Comparison of ENCODE assay signal across 8 mouse cellular contexts in the genomic region with DNA sequence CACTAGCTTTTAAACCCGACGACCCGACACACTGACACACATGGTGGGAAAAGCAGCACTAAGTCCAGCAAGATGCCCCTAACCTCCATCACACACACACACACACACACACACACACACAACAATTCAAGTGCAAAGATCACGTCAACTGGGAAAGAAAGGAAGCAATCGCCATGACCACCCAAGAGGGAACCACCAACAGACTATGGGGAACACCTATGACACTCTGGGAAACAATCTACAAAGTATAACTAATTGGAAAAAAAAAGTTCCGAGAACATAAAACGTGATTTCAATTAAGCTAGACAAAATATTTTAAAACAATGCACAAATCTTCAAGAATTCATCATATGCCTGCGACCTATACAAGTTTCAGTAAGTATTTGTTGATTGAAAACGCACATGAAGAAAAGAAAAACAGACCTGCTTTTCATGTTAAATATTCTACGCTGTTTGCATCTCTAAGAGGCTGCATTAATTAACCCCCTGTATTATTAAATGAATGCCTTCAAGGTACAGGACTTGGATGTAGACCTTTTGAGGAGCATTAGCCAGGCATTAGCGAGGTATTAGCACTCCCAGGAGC. TPM values are rescaled to one million over a fixed set of nuclear protein-coding genes. Genes with fewer than 3 reads are reported as not detected.
DNase-seq lines count a peak whose midpoint lies in the region; ATAC-seq and TF ChIP-seq lines count a peak whose summit lies in the region.

No protein-coding gene starts in this region.

- no peak for DNase-seq in heart, postnatal 25 days (ENCODE audit: low spot score)
- DNase-seq in midbrain, embryonic 14.5 days, result no peak
- DNase-seq in layer of hippocampus, adult 18-20 months (ENCODE audit: low spot score in 2 of 2), result no peak
- no peak for DNase-seq in thymus, postnatal 14 days

- no peak overlapping the region for H3K27ac ChIP-seq in heart, embryonic 14.5 days (replicated peaks in 1 of 2; ENCODE audit: control insufficient read depth in 1 of 2, insufficient read depth in 1 of 2, low read depth in 2 of 2, low read length in 2 of 2)
- H3K27ac ChIP-seq in bone marrow macrophage, adult 2 months (ENCODE audit: insufficient read depth, low read depth, low read length), result no peak overlapping the region
- H3K27ac ChIP-seq in hindbrain, embryonic 13.5 days, result no peak overlapping the region
- no peak overlapping the region for H3K27ac ChIP-seq in midbrain, embryonic 14.5 days (replicated peaks; ENCODE audit: low read depth, low read length)

- no peaks in the 10 kb centered on the region for H3K9me3 ChIP-seq in heart, embryonic 14.5 days (ENCODE audit: control insufficient read depth, low read length)
- H3K9me3 ChIP-seq in hindbrain, embryonic 13.5 days, result no peaks in the 10 kb centered on the region
- no peaks in the 10 kb centered on the region for H3K9me3 ChIP-seq in midbrain, embryonic 14.5 days (ENCODE audit: control insufficient read depth, low read length)

- peaks cover 18% of the 10 kb centered on the region for H3K27me3 ChIP-seq in heart, embryonic 14.5 days (ENCODE audit: control insufficient read depth, insufficient read depth, low read length)
- 0 out of 2 replicates have a peak, but pooled peaks cover 11% of the 10 kb centered on the region for H3K27me3 ChIP-seq in hindbrain, embryonic 13.5 days
- no peaks in the 10 kb centered on the region for H3K27me3 ChIP-seq in midbrain, embryonic 14.5 days (ENCODE audit: control insufficient read depth, insufficient read depth, low read length)

- TF ChIP-seq POLR2A in bone marrow macrophage, adult 2 months (IDR thresholded peaks at IDR 0.05; ENCODE audit: borderline replicate concordance, low read depth, low read length), result no peak

- 50% methylated on average over 11 of the region's 11 CpGs for WGBS in heart, embryonic 14.5 days
- WGBS in hindbrain, embryonic 13.5 days, result 39% methylated on average over 11 of the region's 11 CpGs
- WGBS in midbrain, embryonic 14.5 days, result 39% methylated on average over 11 of the region's 11 CpGs

- H3K9ac ChIP-seq in heart, embryonic 14.5 days (ENCODE audit: low read length), result peak overlapping the region; percentile 80
- H3K9ac ChIP-seq in hindbrain, embryonic 13.5 days, result peak overlapping the region; percentile 76
- H3K9ac ChIP-seq in midbrain, embryonic 14.5 days (replicated peaks; ENCODE audit: low read length), result no peak overlapping the region

- peak overlapping the region; percentile 97 for H3K4me2 ChIP-seq in heart, embryonic 14.5 days (ENCODE audit: low read length)
- peak overlapping the region; percentile 84 for H3K4me2 ChIP-seq in hindbrain, embryonic 13.5 days
- peak overlapping the region; percentile 85 for H3K4me2 ChIP-seq in midbrain, embryonic 14.5 days (ENCODE audit: low read length)

- ATAC-seq in heart, embryonic 14.5 days (ENCODE audit: insufficient number of reproducible peaks, insufficient read depth, low FRiP score, low read depth), result no peak
- peak; percentile 0; the same call in 1 of the 2 replicates for ATAC-seq in hindbrain, embryonic 13.5 days (ENCODE audit: low FRiP score)
- ATAC-seq in midbrain, embryonic 14.5 days (ENCODE audit: low FRiP score, low TSS enrichment), result no peak
- no peak for ATAC-seq in granulocyte monocyte progenitor cell, adult 5-6 weeks (replicated peaks; ENCODE audit: poor library complexity, severe bottlenecking)

- H3K36me3 ChIP-seq in heart, embryonic 14.5 days (ENCODE audit: control insufficient read depth, insufficient read depth, low read length), result peaks cover 24% of the 10 kb centered on the region
- H3K36me3 ChIP-seq in hindbrain, embryonic 13.5 days, result peaks cover 16% of the 10 kb centered on the region
- H3K36me3 ChIP-seq in midbrain, embryonic 14.5 days (ENCODE audit: control insufficient read depth, insufficient read depth, low read length), result peaks cover 3% of the 10 kb centered on the region

- H3K4me3 ChIP-seq in heart, embryonic 14.5 days (ENCODE audit: control insufficient read depth in 1 of 2, insufficient read depth in 1 of 2, low read depth in 1 of 2, low read length in 2 of 2), result peak overlapping the region; percentile 66 to 85
- peak overlapping the region; percentile 75 for H3K4me3 ChIP-seq in bone marrow macrophage, adult 2 months (ENCODE audit: insufficient read depth, low read length)
- peak overlapping the region; percentile 56 for H3K4me3 ChIP-seq in hindbrain, embryonic 13.5 days
- H3K4me3 ChIP-seq in midbrain, embryonic 14.5 days (replicated peaks; ENCODE audit: low read depth, low read length), result peak overlapping the region; percentile 72

- intact Hi-C loops in heart, postnatal 25 days (cut with DNase I), result no loop called here

- no peak for TF ChIP-seq CTCF in bone marrow macrophage, adult 2 months (IDR thresholded peaks at IDR 0.05; ENCODE audit: low read depth, low read length)

- H3K4me1 ChIP-seq in heart, embryonic 14.5 days (ENCODE audit: control insufficient read depth in 2 of 2, insufficient read depth in 2 of 2, low read length in 2 of 2), result peaks cover 2 to 4% of the 10 kb centered on the region in 2 experiments; a peak in 2 of 4 replicates
- no peaks in the 10 kb centered on the region for H3K4me1 ChIP-seq in bone marrow macrophage, adult 2 months (ENCODE audit: control insufficient read depth, insufficient read depth, low read length)
- peaks cover 10% of the 10 kb centered on the region for H3K4me1 ChIP-seq in hindbrain, embryonic 13.5 days (replicated peaks)
- H3K4me1 ChIP-seq in midbrain, embryonic 14.5 days (ENCODE audit: control insufficient read depth, insufficient read depth, low read length), result peaks cover 3% of the 10 kb centered on the region; the same call in 1 of the 2 replicates

RNA-seq across cellular contexts. Expression of a gene that starts 0.9 kb away (rescaled TPM):
- polyA plus RNA-seq in heart, embryonic 14.5 days (2014; fragmentation: Nextera tagmentation; extraction: Ambion mirVana), result 0.84 and 1.1 TPM in 2 replicates
- total RNA-seq in heart, postnatal 25 days (2021), result under 1 TPM; 0.08 to 0.11 TPM
- 0.12 TPM in 1 of 2 replicates, not detected in the other for polyA plus RNA-seq in bone marrow macrophage, adult 2 months (2012; ENCODE audit: insufficient read depth, insufficient read length, missing spikeins)
- polyA plus RNA-seq in hindbrain, embryonic 13.5 days (2015; fragmentation: Nextera tagmentation; extraction: Ambion mirVana), result 1.6 and 1.7 TPM in 2 replicates
- polyA plus RNA-seq in midbrain, embryonic 14.5 days (2014; fragmentation: Nextera tagmentation; extraction: Ambion mirVana), result 1.5 TPM in 2 replicates
- total RNA-seq in granulocyte monocyte progenitor cell, adult 5-6 weeks (2014; fragmentation: Nextera tagmentation), result 0.32 and 0.53 TPM in 2 replicates
- total RNA-seq in granulocyte monocyte progenitor cell, adult 5-6 weeks (2017), result 0.22 and 0.31 TPM in 2 replicates
- total RNA-seq in layer of hippocampus, adult 18-20 months (2021), result 1 to 10 TPM; 1.4 to 1.6 TPM

RNA-seq across cellular contexts. Expression of a gene that starts 1.3 kb away (rescaled TPM):
- 17.5 and 20.1 TPM in 2 replicates for polyA plus RNA-seq in heart, embryonic 14.5 days (2014; fragmentation: Nextera tagmentation; extraction: Ambion mirVana)
- 1 to 10 TPM; 7.6 to 8.3 TPM for total RNA-seq in heart, postnatal 25 days (2021)
- 7.7 and 9.3 TPM in 2 replicates for polyA plus RNA-seq in bone marrow macrophage, adult 2 months (2012; ENCODE audit: insufficient read depth, insufficient read length, missing spikeins)
- polyA plus RNA-seq in hindbrain, embryonic 13.5 days (2015; fragmentation: Nextera tagmentation; extraction: Ambion mirVana), result 33.8 and 37.2 TPM in 2 replicates
- polyA plus RNA-seq in midbrain, embryonic 14.5 days (2014; fragmentation: Nextera tagmentation; extraction: Ambion mirVana), result 27.0 and 37.3 TPM in 2 replicates
- total RNA-seq in granulocyte monocyte progenitor cell, adult 5-6 weeks (2014; fragmentation: Nextera tagmentation), result 9.6 and 11.4 TPM in 2 replicates
- total RNA-seq in granulocyte monocyte progenitor cell, adult 5-6 weeks (2017), result 13.5 and 19.4 TPM in 2 replicates
- total RNA-seq in layer of hippocampus, adult 18-20 months (2021), result 10 to 100 TPM; 38.3 to 40.5 TPM
